Mouse (Mus musculus) adrenal gland, postnatal 25 days (tissue): Measurements from ENCODE around the gene Smarcd1. TPM values are rescaled to one million over a fixed set of nuclear protein-coding genes. Genes with fewer than 3 reads are reported as not detected.

Experiments
- DNase-seq: peaks from one replicate; pipeline ENCODE4 v3.0.0; 2021; ENCODE audit warnings: mixed read lengths
- total RNA-seq: library from RNA; stranded (reverse); gene quantifications from 2 replicates; pipeline ENCODE4 v1.2.3, GENCODE M21; 2021

The Smarcd1 gene
- total RNA-seq, 1 experiment from 2014 or later: 63.6 TPM

GRCm38 (mm10) chr15:99733186-99733585 lies 31.3 kb downstream of the Smarcd1 start:
- no peak for DNase-seq

GRCm38 (mm10) chr15:99735631-99736030 lies 33.7 kb downstream of the Smarcd1 start:
- DNase-seq: peak; percentile 100

GRCm38 (mm10) chr15:99736675-99737074 lies 34.7 kb downstream of the Smarcd1 start:
- DNase-seq: no peak

GRCm38 (mm10) chr15:99740229-99740628 lies 38.3 kb downstream of the Smarcd1 start:
- no peak for DNase-seq

GRCm38 (mm10) chr15:99754204-99754603 lies 52.3 kb downstream of the Smarcd1 start:
- no peak for DNase-seq

Other genes with a start within 250 kb of the Smarcd1 start
- gene Nckap5l, start 244.4 kb upstream of the Smarcd1 start, total RNA-seq: 40.6 and 42.1 TPM in 2 replicates
- gene Bcdin3d, start 227.4 kb upstream of the Smarcd1 start, total RNA-seq: 6.2 and 7.7 TPM in 2 replicates
- gene Faim2, start 174.0 kb upstream of the Smarcd1 start, total RNA-seq: 24.3 TPM in 2 replicates
- gene Aqp2, start 123.1 kb upstream of the Smarcd1 start, total RNA-seq: 0.82 TPM in 1 of 2 replicates, not detected in the other
- 1.9 and 3.3 TPM in 2 replicates for gene Aqp5, start 111.3 kb upstream of the Smarcd1 start, total RNA-seq
- gene Aqp6, start 100.7 kb upstream of the Smarcd1 start, total RNA-seq: not detected in 2 replicates
- 13.4 and 13.6 TPM in 2 replicates for gene Racgap1, start 50.5 kb upstream of the Smarcd1 start, total RNA-seq
- 0.33 and 0.49 TPM in 2 replicates for gene Asic1, start 31.8 kb upstream of the Smarcd1 start, total RNA-seq
- gene Gm17349, start 3.4 kb downstream of the Smarcd1 start, total RNA-seq: 30.4 and 43.7 TPM in 2 replicates
- gene Gpd1, start 15.4 kb downstream of the Smarcd1 start, total RNA-seq: 639 and 861 TPM in 2 replicates
- 217 and 256 TPM in 2 replicates for gene Cox14, start 23.5 kb downstream of the Smarcd1 start, total RNA-seq
- gene Cers5, start 70.8 kb downstream of the Smarcd1 start, total RNA-seq: 47.5 and 61.7 TPM in 2 replicates
- gene Lima1, start 173.3 kb downstream of the Smarcd1 start, total RNA-seq: 40.3 and 42.4 TPM in 2 replicates